Comparison of ENCODE assay signal across 39 mouse cellular contexts in the genomic region with DNA sequence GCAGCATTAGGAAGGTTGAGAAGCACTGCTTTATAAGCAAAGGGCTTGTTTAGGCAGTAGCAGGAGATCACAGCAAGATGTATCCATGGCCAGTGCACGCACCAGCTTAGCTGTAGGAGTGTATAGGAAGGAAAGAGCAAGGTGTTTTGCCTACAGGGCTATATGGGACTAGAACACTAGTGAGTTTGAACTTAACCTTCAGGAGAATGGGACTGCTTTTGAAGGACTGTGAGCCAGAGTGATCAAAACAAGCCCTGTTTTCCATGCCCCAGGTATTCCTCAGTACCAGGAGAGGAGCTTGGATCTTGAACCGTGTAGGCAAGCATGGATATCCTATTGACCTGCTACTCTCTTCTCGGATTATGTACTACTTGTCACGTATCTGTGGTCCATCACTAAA. TPM values are rescaled to one million over a fixed set of nuclear protein-coding genes. Genes with fewer than 3 reads are reported as not detected.
"Had no signal": no experiment of that assay in that cellular context is flagged by ENCODE, and none has a peak within 500 bp of the region (broad histone marks: within the 10 kb centered on the region; RNA-seq: fewer than 3 reads in every experiment).

No protein-coding gene starts in this region.

- H3K4me2 ChIP-seq: embryonic facial prominence, embryonic 12.5 days; embryonic facial prominence, embryonic 13.5 days; embryonic facial prominence, embryonic 15.5 days; forebrain, embryonic 12.5 days; forebrain, embryonic 13.5 days; forebrain, embryonic 15.5 days had no signal

- H3K9ac ChIP-seq: embryonic facial prominence, embryonic 12.5 days; embryonic facial prominence, embryonic 13.5 days; embryonic facial prominence, embryonic 15.5 days; forebrain, embryonic 12.5 days; forebrain, embryonic 13.5 days; forebrain, embryonic 15.5 days; forebrain, postnatal 0 days had no signal

- H3K4me3 ChIP-seq: embryonic facial prominence, embryonic 10.5 days; embryonic facial prominence, embryonic 12.5 days; embryonic facial prominence, embryonic 13.5 days; embryonic facial prominence, embryonic 15.5 days; erythroblast, embryonic 14.5 days; forebrain, embryonic 10.5 days; forebrain, embryonic 12.5 days; forebrain, embryonic 13.5 days; forebrain, embryonic 15.5 days; heart, adult 2 months had no signal

- H3K27ac ChIP-seq: embryonic facial prominence, embryonic 10.5 days; embryonic facial prominence, embryonic 12.5 days; embryonic facial prominence, embryonic 13.5 days; embryonic facial prominence, embryonic 15.5 days; forebrain, embryonic 10.5 days; forebrain, embryonic 12.5 days; forebrain, embryonic 13.5 days; forebrain, embryonic 15.5 days; heart, adult 2 months had no signal

- DNase-seq: cerebellum, adult 2 months; cerebellum, adult 8-10 months; cerebellum, adult 9-10 months; cerebellum, adult 9-11 months; cerebellum, postnatal 10 days; cerebellum, postnatal 14 days; cerebellum, postnatal 25 days; cerebellum, postnatal 36 days; embryo, embryonic 11 days; forebrain, postnatal 0 days; gastrocnemius, postnatal 10 days; gastrocnemius, postnatal 14 days; gastrocnemius, postnatal 25 days; gastrocnemius, postnatal 36 days; heart, adult 18-20 months; heart, adult 2 months had no signal

- H3K4me1 ChIP-seq: embryonic facial prominence, embryonic 10.5 days; embryonic facial prominence, embryonic 12.5 days; embryonic facial prominence, embryonic 13.5 days; embryonic facial prominence, embryonic 15.5 days; forebrain, embryonic 10.5 days; forebrain, embryonic 12.5 days; forebrain, embryonic 13.5 days; forebrain, embryonic 15.5 days had no signal

- H3K9me3 ChIP-seq: embryonic facial prominence, embryonic 10.5 days; embryonic facial prominence, embryonic 12.5 days; embryonic facial prominence, embryonic 13.5 days; embryonic facial prominence, embryonic 15.5 days; forebrain, embryonic 10.5 days; forebrain, embryonic 12.5 days; forebrain, embryonic 13.5 days; forebrain, embryonic 15.5 days had no signal

- ATAC-seq: forebrain, embryonic 13.5 days; forebrain, embryonic 14.5 days; forebrain, embryonic 15.5 days; forebrain, embryonic 16.5 days; forebrain, postnatal 0 days had no signal

- H3K27me3 ChIP-seq: embryonic facial prominence, embryonic 12.5 days; embryonic facial prominence, embryonic 13.5 days; embryonic facial prominence, embryonic 15.5 days; forebrain, embryonic 12.5 days; forebrain, embryonic 13.5 days; forebrain, embryonic 15.5 days had no signal

- H3K36me3 ChIP-seq: embryonic facial prominence, embryonic 10.5 days; embryonic facial prominence, embryonic 12.5 days; embryonic facial prominence, embryonic 13.5 days; embryonic facial prominence, embryonic 15.5 days; forebrain, embryonic 10.5 days; forebrain, embryonic 12.5 days; forebrain, embryonic 15.5 days had no signal

RNA-seq across cellular contexts. Expression of a gene that starts 33.1 kb away (rescaled TPM):
- total RNA-seq: common myeloid progenitor, adult 5-6 weeks; forebrain, postnatal 0 days; gastrocnemius, adult 18-20 months; gastrocnemius, adult 8-10 months; gastrocnemius, postnatal 10 days; gastrocnemius, postnatal 14 days; gastrocnemius, postnatal 25 days; gastrocnemius, postnatal 36 days; gastrocnemius, postnatal 4 days; granulocyte monocyte progenitor cell, adult 5-6 weeks; heart, adult 18-20 months; heart, adult 2 months; heart, adult 8-10 months had no signal
- polyA plus RNA-seq: cerebellum, adult 2 months; cortical plate, adult 2 months; embryonic facial prominence, embryonic 10.5 days; embryonic facial prominence, embryonic 11.5 days; embryonic facial prominence, embryonic 12.5 days; embryonic facial prominence, embryonic 13.5 days; embryonic facial prominence, embryonic 14.5 days; embryonic facial prominence, embryonic 15.5 days; erythroblast, embryonic 14.5 days; forebrain, embryonic 10.5 days; forebrain, embryonic 11.5 days; forebrain, embryonic 12.5 days; forebrain, embryonic 13.5 days; forebrain, embryonic 14.5 days; forebrain, embryonic 15.5 days; forebrain, embryonic 16.5 days; forebrain, postnatal 0 days; frontal cortex, adult 2 months; gonadal fat pad, adult 2 months; heart, adult 2 months had no signal
